Comparison of ENCODE assay signal across 21 mouse cellular contexts in genomic region chr5:52587291-52587733, GRCm38 (mm10). TPM values are rescaled to one million over a fixed set of nuclear protein-coding genes. Genes with fewer than 3 reads are reported as not detected.
DNase-seq lines count a peak whose midpoint lies in the region; ATAC-seq and TF ChIP-seq lines count a peak whose summit lies in the region.
"Had no signal": no experiment of that assay in that cellular context is flagged by ENCODE, and none has a peak within 500 bp of the region (broad histone marks: within the 10 kb centered on the region; RNA-seq: fewer than 3 reads in every experiment).

No protein-coding gene starts in this region.

- peaks cover 4% of the 10 kb centered on the region for H3K4me1 ChIP-seq in heart, adult 2 months (ENCODE audit: control insufficient read depth, insufficient read depth, low read length)
- no peaks in the 10 kb centered on the region for H3K4me1 ChIP-seq in liver, postnatal 0 days (ENCODE audit: insufficient read depth)
- no peaks in the 10 kb centered on the region for H3K4me1 ChIP-seq in hindbrain, embryonic 10.5 days (replicated peaks)
- H3K4me1 ChIP-seq: embryonic facial prominence, embryonic 15.5 days; limb, embryonic 10.5 days; midbrain, embryonic 12.5 days; neural tube, embryonic 13.5 days had no signal

- TF ChIP-seq POLR2A in heart, adult 2 months (IDR thresholded peaks at IDR 0.05; ENCODE audit: insufficient read depth, low read depth, low read length) = no peak

- TF ChIP-seq CTCF in heart, adult 2 months (IDR thresholded peaks at IDR 0.05) = no peak
- no peak for TF ChIP-seq CTCF in liver, postnatal 0 days (IDR thresholded peaks at IDR 0.05; ENCODE audit: low read depth)

- WGBS in heart, adult 2 months = 38% methylated on average over 9 of the region's 9 CpGs
- 72% methylated on average over 9 of the region's 9 CpGs for WGBS in liver, postnatal 0 days (ENCODE audit: insufficient replicate concordance)
- WGBS in hindbrain, embryonic 10.5 days = 88% methylated on average over 9 of the region's 9 CpGs

- H3K4me2 ChIP-seq in liver, postnatal 0 days (ENCODE audit: low read depth, low read length) = no peak overlapping the region
- H3K4me2 ChIP-seq: embryonic facial prominence, embryonic 15.5 days; heart, embryonic 13.5 days; midbrain, embryonic 12.5 days; neural tube, embryonic 13.5 days had no signal

- H3K4me3 ChIP-seq in heart, adult 2 months = no peak overlapping the region
- no peak overlapping the region for H3K4me3 ChIP-seq in liver, postnatal 0 days (ENCODE audit: low read depth, low read length)
- H3K4me3 ChIP-seq in hindbrain, embryonic 10.5 days = no peak overlapping the region
- H3K4me3 ChIP-seq: embryonic facial prominence, embryonic 15.5 days; heart, embryonic 13.5 days; limb, embryonic 10.5 days; midbrain, embryonic 12.5 days; neural tube, embryonic 13.5 days had no signal

- no peak overlapping the region for H3K9ac ChIP-seq in heart, adult 2 months (ENCODE audit: low read depth, low read length)
- H3K9ac ChIP-seq in liver, postnatal 0 days (replicated peaks) = no peak overlapping the region
- H3K9ac ChIP-seq: embryonic facial prominence, embryonic 15.5 days; heart, embryonic 13.5 days; midbrain, embryonic 12.5 days; neural tube, embryonic 13.5 days had no signal

- intact Hi-C loops in heart, adult 2 months (cut with DNase I) = no loop called here
- intact Hi-C loops in gastrocnemius, postnatal 36 days (cut with DNase I) = no loop called here

- H3K9me3 ChIP-seq in liver, postnatal 0 days (ENCODE audit: low read length) = no peaks in the 10 kb centered on the region
- 0 out of 2 replicates have a peak, but pooled peaks cover 2% of the 10 kb centered on the region for H3K9me3 ChIP-seq in hindbrain, embryonic 10.5 days
- H3K9me3 ChIP-seq: embryonic facial prominence, embryonic 15.5 days; G1E; limb, embryonic 10.5 days; midbrain, embryonic 12.5 days; neural tube, embryonic 13.5 days had no signal

- H3K27me3 ChIP-seq in heart, adult 2 months (ENCODE audit: control insufficient read depth, insufficient read depth, low read length) = no peaks in the 10 kb centered on the region
- H3K27me3 ChIP-seq in liver, postnatal 0 days (ENCODE audit: insufficient read depth, low read length) = no peaks in the 10 kb centered on the region
- no peaks in the 10 kb centered on the region for H3K27me3 ChIP-seq in hindbrain, embryonic 10.5 days (ENCODE audit: insufficient read depth, poor library complexity, severe bottlenecking)
- H3K27me3 ChIP-seq: embryonic facial prominence, embryonic 15.5 days; midbrain, embryonic 12.5 days; neural tube, embryonic 13.5 days had no signal

- peak; percentile 20 to 22 for DNase-seq in heart, adult 18-20 months
- DNase-seq in heart, adult 2 months = no peak
- DNase-seq in 3T3-L1 (ENCODE audit: low read depth, low spot score) = peak; percentile 39
- peak; percentile 35 to 58 for DNase-seq in lung, adult 18-20 months
- DNase-seq in lung, postnatal 14 days = peak; percentile 18
- no peak for DNase-seq in liver, postnatal 0 days
- DNase-seq in hindbrain, embryonic 10.5 days (ENCODE audit: low spot score) = no peak
- no peak for DNase-seq in gastrocnemius, postnatal 36 days
- DNase-seq: cerebellum, adult 18-20 months; cerebellum, postnatal 36 days; layer of hippocampus, adult 9-11 months; spleen, adult 18-20 months; thymus, adult 2 months had no signal

- no peaks in the 10 kb centered on the region for H3K36me3 ChIP-seq in heart, adult 2 months (ENCODE audit: control insufficient read depth, insufficient read depth, low read length)
- H3K36me3 ChIP-seq in liver, postnatal 0 days (replicated peaks; ENCODE audit: insufficient read depth, low read length) = no peaks in the 10 kb centered on the region
- no peaks in the 10 kb centered on the region for H3K36me3 ChIP-seq in hindbrain, embryonic 10.5 days
- H3K36me3 ChIP-seq: embryonic facial prominence, embryonic 15.5 days; G1E; heart, embryonic 13.5 days; limb, embryonic 10.5 days; midbrain, embryonic 12.5 days; neural tube, embryonic 13.5 days had no signal

- ATAC-seq in liver, postnatal 0 days = no peak
- ATAC-seq: inflammation-experienced regulatory T-cells, adult 6 months had no signal

- no peak overlapping the region for H3K27ac ChIP-seq in heart, adult 2 months
- no peak overlapping the region for H3K27ac ChIP-seq in liver, postnatal 0 days (ENCODE audit: low read depth)
- no peak overlapping the region for H3K27ac ChIP-seq in hindbrain, embryonic 10.5 days
- H3K27ac ChIP-seq: embryonic facial prominence, embryonic 15.5 days; heart, embryonic 13.5 days; limb, embryonic 10.5 days; macrophage; midbrain, embryonic 12.5 days; neural tube, embryonic 13.5 days had no signal

- H3K79me2 ChIP-seq in heart, adult 2 months (replicated peaks; ENCODE audit: control insufficient read depth, insufficient read depth, low read length) = no peaks in the 10 kb centered on the region

- TF ChIP-seq EP300 in heart, adult 2 months (IDR thresholded peaks at IDR 0.05; ENCODE audit: insufficient read depth, low read depth, low read length) = no peak
- TF ChIP-seq EP300 in liver, postnatal 0 days (IDR thresholded peaks at IDR 0.05; ENCODE audit: low read depth) = no peak

RNA-seq across cellular contexts. Expression of gene Lgi2, which starts 21.1 kb away (rescaled TPM):
- total RNA-seq in heart, adult 18-20 months (2021) = under 1 TPM; 0.54 to 0.57 TPM
- under 1 TPM; 0.32 to 0.39 TPM for total RNA-seq in heart, adult 2 months (2021)
- 0.79 and 0.88 TPM in 2 replicates for polyA plus RNA-seq in heart, adult 2 months (2012; rRNA removed)
- polyA plus RNA-seq in liver, postnatal 0 days (2015; fragmentation: Nextera tagmentation; extraction: Ambion mirVana) = 0.18 and 0.26 TPM in 2 replicates
- 1.3 and 1.7 TPM in 2 replicates for polyA plus RNA-seq in hindbrain, embryonic 10.5 days (2016; fragmentation: Nextera tagmentation; extraction: Ambion mirVana)
- total RNA-seq in gastrocnemius, postnatal 36 days (2021) = 1 to 10 TPM; 1.3 to 1.9 TPM
- polyA plus RNA-seq: G1E; inflammation-experienced regulatory T-cells, adult 6 months; macrophage had no signal

Comparison
In these comparisons a context has a peak if more than half of its experiments do, and no peak if none do; other contexts are left out.
1. DNase-seq: peak in heart, adult 18-20 months (2 of 2), 3T3-L1 (single experiment), lung, adult 18-20 months (2 of 2) and lung, postnatal 14 days (single experiment); none in heart, adult 2 months (0 of 2), liver, postnatal 0 days (single experiment), hindbrain, embryonic 10.5 days (single experiment) and gastrocnemius, postnatal 36 days (0 of 2).